Mouse (Mus musculus): ENCODE data around the gene Mecom.
"Not testable (repeated sequence)": the region's sequence is repeated elsewhere in the genome, so short reads cannot be mapped to it uniquely, and the experiment has no call there.

Mecom gene

GRCm38 (mm10) chr3:30547908-30548307 lies at the start of gene Mecom:
TSS of gene Mecom (minus strand) at chr3:30548008.
- no peak for DNase-seq (ENCODE audit: low spot score in 2 of 2)

DNA sequence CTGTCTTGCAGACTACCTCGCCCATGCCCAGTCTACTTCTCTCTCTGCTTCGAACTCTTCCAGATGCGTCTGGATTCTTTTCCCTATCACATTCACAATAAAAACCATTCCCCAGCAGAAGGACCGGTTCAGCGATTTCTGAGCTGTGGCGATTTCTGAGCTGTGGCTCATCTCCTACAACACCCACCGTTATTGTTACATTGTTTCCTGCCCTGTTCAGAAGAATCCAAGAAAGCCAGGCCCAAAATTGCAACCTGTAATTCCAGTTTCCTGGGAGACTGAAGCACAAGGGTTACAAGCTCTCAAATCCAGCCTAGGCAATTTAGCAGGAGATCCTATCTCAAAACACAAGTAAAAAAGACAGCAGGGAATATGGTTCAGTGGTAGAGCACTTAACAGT lies 49.5 kb upstream of the Mecom start:
- no peak for DNase-seq (ENCODE audit: low spot score in 2 of 2)

- DNase-seq (ENCODE audit: low spot score in 2 of 2) = no peak
Measured at GRCm38 (mm10) chr3:30595111-30595832, 47.5 kb upstream of the Mecom start.

DNA sequence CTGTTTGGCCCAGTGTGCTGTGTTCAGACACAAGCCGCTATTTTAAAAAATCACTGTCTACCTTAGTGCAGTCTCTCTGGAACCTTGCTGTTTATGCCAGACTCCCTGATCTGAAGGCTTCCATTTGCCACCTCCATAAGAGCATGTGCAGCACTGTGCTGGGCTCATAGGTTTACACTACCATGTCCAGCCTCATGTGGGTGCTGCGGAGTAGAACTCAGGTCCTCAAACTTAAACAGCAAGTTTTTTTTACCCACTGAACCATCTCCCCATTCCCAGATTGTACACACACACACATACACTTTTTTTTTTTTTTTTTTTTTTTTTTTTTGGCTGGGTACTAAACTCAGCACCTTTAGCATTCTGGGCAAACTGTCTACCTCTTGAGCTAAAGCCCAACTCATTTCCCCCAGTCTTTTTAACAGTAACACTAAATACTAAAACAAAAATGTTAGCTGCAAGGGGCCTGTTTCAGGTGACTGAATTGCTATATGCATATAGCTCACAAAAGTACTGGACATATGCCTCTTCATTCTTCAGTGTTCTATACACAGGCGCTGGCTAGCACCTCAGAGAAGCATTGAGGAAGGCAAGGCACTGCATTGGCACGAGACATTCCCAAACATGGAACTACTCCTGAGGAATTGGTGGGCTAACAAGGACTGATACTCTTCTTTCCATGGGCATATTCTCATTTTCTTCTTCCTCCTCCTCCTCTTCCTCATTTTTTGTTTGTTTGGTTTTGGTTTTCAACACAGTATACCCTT lies 46.1 kb upstream of the Mecom start:
- DNase-seq (ENCODE audit: low spot score in 2 of 2) = no peak

GRCm38 (mm10) chr3:30592418-30592853 lies 44.6 kb upstream of the Mecom start:
- DNase-seq (ENCODE audit: low spot score in 2 of 2) = no peak

- DNase-seq (ENCODE audit: low spot score in 2 of 2) = no peak
Measured at GRCm38 (mm10) chr3:30588865-30589264, 41.1 kb upstream of the Mecom start.

- no peak for DNase-seq (ENCODE audit: low spot score in 2 of 2)
Measured at GRCm38 (mm10) chr3:30573549-30573948, 25.7 kb upstream of the Mecom start.

DNA sequence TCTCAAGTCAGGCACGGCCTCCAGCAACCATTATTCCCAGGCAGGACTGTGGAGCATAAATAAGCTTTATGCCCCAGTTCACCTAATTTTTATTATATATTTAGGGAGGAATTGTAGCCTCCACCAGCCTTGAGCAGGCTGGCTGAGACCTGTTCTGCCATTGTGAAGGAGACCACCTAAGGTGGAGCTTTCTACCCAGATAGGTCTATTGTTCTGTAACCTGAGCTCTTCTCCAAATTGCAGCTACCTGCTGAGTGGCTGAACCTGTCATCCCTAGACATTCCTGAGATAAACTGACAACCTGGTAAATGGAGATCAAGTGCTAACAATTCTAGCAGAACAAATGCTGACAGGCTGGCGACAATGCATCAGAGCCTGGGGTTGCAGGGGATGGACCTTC lies 18.5 kb upstream of the Mecom start:
- DNase-seq (ENCODE audit: low spot score in 2 of 2) = not testable (repeated sequence)

- no peak for DNase-seq (ENCODE audit: low spot score in 2 of 2)
Measured at GRCm38 (mm10) chr3:30560677-30561314, 13.0 kb upstream of the Mecom start.

DNA sequence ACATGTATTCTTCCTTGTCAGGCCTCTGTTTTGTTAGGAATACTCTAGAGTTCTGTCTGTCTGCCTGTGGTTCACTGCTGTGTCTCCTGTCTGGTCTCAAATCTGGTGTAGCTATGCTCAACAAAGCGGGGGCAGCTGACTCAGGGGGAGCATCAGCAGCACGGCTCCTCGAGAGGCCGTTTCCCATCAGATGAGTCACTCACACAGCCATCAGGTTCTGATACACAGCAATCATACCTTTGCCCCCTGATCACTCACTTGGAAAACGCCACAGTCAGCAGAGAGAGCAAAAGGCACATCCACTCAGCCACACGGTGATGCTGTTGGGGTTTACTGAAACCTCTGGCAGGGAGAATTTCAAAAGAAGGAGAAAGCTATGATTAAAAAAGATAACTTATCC lies 5.9 kb upstream of the Mecom start:
- no peak for DNase-seq (ENCODE audit: low spot score in 2 of 2)

DNA sequence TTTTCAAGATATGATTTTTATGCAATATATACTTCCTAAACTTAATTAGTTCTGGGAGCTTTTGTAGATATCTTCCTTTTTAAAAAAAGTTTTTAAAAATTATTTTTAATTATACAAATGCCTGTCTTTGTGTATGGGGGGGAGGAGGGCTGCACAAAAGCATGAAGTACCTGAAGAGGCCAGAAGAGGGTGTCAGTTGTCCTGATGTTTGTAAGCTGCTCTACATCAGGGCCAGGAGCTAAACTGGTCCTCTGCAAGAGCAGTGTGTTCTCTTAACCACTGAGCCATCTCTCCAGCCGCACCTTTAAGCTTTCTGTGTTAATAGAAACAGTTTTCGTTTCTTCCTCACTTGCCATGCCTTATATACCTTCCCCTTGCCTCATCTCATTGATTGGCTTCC lies 2.4 kb upstream of the Mecom start:
- DNase-seq (ENCODE audit: low spot score in 2 of 2) = no peak

DNA sequence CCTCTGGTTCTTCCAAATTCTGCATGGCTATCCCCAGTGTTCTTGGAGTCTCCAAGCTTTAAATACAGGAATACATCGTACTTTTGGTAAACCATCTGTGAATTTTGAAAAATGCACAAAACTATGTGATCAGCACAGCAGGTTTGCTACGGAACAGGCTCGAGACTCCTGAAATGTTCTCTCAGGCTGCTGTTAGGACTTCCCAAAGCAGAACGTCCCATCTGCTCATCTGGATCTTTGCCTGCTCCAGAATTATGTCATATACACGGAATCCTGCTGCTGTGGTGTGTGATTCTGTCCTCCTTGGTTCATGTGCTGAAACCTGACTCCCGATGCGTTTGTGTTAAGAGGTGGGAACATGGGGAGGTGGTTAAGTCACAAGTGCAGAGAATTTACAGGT lies 1.1 kb upstream of the Mecom start:
- DNase-seq (ENCODE audit: low spot score in 2 of 2) = no peak

- no peak for DNase-seq (ENCODE audit: low spot score in 2 of 2)
Measured at GRCm38 (mm10) chr3:30546831-30547369, 908 bp downstream of the Mecom start.

DNA sequence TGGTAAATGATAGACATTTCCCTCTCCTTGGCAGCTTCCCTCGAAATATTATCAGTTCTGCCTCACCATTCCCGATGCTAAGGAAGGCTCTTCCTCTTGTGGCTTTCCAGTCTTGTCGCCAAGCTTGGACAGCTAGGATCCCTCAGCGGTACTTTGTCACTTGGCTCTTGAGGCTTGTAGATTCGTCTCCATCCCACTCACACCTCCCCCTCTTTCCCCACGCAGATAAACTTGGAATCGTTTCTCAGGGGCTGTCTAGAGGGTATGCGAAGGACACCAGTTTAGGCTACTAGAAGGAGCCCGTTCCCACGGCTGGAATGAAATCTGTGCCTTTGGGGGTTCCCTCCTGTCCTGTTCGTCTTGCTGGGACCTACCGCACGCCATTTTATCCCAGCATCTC lies 1.4 kb downstream of the Mecom start:
- DNase-seq (ENCODE audit: low spot score in 2 of 2) = no peak

GRCm38 (mm10) chr3:30545246-30545645 lies 2.6 kb downstream of the Mecom start:
- no peak for DNase-seq (ENCODE audit: low spot score in 2 of 2)

DNA sequence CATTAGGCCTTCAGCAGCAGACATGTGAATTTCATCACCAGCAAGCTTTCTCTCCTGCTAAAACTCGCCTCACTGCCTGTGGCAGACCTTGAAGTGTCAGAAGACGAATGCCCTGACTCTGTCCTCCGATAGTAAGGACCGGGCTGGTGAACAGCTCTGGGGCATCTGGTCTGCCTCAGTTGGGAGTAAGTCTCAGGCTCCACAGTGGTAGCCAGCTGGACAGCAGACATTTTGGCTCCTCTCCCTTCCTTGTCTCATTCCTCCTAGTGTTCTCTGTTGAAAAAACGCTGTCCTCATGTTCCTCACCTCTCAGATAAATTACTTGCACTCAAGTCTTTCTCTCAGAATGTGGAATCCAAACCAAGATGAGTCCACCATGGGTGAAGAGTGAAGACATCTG lies 3.5 kb downstream of the Mecom start:
- DNase-seq (ENCODE audit: low spot score in 2 of 2) = no peak

- no peak for DNase-seq (ENCODE audit: low spot score in 2 of 2)
Measured at GRCm38 (mm10) chr3:30535821-30536220, 12.0 kb downstream of the Mecom start.

DNA sequence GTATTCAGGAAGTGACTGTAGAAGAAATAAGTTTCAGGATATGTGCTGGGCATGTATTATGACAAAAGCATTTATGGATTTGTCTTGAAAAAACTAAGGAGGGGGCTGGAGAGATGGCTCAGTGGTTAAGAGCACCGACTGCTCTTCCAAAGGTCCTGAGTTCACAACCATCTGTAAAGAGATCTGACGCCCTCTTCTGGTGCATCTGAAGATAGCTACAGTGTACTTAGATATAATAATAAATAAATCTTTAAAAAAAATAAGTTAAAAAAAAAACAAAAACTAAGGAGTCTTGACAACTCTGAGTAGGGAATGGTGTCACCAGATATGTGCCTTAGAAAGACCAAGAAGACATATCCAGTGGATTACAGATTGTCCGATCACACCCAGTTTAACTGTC lies 27.1 kb downstream of the Mecom start:
- not testable (repeated sequence) for DNase-seq (ENCODE audit: low spot score in 2 of 2)

GRCm38 (mm10) chr3:30519425-30519824 lies 28.4 kb downstream of the Mecom start:
- DNase-seq (ENCODE audit: low spot score in 2 of 2) = no peak

- no peak for DNase-seq (ENCODE audit: low spot score in 2 of 2)
Measured at GRCm38 (mm10) chr3:30515795-30516170, 32.0 kb downstream of the Mecom start.

DNA sequence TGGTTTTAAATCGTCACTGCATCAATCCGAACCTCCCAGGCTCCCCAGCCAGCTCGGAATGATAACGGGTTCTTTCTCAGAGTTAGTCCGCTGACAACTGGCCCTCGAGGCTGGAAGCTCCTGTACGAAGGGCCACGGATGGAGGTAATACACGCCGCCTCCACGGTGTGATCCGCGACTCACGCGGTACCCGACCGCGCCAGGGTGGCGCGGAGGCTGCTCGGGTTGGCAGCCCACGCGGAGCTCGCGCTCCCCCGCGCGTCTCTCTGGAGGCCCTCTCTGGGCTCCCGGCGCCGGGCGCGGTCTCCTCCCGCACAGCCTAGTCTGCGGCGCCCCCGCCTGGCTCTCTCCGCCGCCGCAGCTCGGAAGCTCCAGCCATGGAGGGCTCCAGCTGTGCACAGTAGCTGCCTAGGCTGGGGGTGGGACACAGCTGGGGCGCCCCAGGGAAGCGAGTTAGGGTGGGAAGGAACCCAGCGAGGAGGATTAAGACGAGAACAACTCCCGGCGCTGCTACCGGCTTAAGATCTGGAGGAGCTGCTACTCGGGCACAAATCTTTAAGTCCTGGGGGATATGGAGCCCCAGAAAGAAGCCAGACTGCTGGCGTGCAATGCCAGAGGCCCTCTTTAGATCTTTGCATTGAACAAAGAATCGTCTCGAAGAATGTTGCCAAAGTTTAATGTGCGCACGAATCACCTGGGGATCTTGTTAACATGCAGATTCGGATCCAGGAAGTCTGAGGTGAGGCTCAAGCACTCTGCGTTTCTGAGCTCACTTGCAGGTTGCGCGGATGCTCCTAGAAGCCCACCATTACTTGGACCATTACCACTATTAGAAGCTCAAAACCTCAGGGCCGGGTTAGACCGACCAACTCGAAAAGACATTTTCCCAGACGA lies 32.7 kb downstream of the Mecom start:
- DNase-seq (ENCODE audit: low spot score in 2 of 2) = no peak
